Mouse (Mus musculus) olfactory bulb, adult 2 months (tissue): ENCODE results near the gene Bloc1s1.

Experiments
- CTCF ChIP-seq: fragments of 200-500 bp; IDR thresholded peaks from 2 replicates; pipeline ENCODE4 v1.5.1; 2012; ENCODE audit warnings: low read depth, mild to moderate bottlenecking, low read length, moderate library complexity; ENCODE audit not compliant: insufficient read depth
- POLR2A ChIP-seq: fragments of 200-500 bp; IDR thresholded peaks from 2 replicates; pipeline ENCODE4 v1.6.1; 2012; ENCODE audit warnings: mild to moderate bottlenecking, low read depth, low read length, moderate library complexity; ENCODE audit not compliant: insufficient read depth

DNA sequence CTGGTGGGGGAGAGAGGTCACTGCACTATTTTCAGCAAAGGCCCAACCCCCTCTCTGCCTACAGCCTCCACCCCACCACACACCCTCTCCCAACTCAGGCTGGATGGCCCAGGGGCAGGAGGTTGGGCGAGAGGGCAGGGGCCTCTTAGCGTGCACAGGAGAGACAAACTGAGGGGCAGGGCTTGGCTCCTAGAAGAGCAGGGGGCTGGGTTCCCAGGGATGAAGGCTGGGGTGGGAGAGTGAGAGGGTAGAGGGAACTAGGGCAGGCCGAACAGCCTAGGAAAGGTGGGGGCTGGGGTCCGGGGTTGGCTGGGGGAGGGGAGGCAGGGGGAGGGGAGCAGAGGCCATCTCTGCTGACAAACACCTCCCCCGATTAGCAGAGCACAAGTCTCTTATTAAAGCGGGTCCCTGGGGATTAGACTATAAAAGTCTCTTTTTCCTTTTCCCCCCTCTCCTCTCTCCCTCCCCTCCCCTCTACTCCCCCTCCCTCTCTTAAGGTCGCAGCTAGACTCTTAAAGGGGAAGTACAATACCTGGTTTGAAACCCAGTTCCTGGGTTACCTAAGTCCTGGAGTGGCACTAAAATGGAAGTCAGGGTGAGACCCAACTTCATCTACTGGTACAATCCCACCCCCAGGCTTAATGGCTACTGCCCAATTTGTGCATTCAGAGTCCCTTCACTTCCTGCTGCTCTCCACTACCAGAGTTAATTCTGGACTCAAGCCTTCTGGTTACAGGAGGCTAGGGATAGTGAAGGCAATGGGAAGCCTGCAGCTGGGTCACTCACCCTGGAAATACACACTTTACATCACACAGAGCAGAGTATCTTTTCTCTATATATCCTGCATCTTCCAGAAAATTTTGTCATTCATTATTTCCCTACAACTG lies 34.7 kb downstream of the Bloc1s1 start:
- TF ChIP-seq CTCF (no peak), POLR2A (no peak)
